Comparison of ENCODE assay signal across 9 mouse cellular contexts in genomic region chr7:19068707-19069106, GRCm38 (mm10). TPM values are rescaled to one million over a fixed set of nuclear protein-coding genes. Genes with fewer than 3 reads are reported as not detected.
DNase-seq lines count a peak whose midpoint lies in the region; ATAC-seq and TF ChIP-seq lines count a peak whose summit lies in the region.
"Had no signal": no experiment of that assay in that cellular context is flagged by ENCODE, and none has a peak within 500 bp of the region (broad histone marks: within the 10 kb centered on the region; RNA-seq: fewer than 3 reads in every experiment).

No protein-coding gene starts in this region.

- no peak overlapping the region for H3K9ac ChIP-seq in intestine, embryonic 14.5 days (ENCODE audit: low read length)
- H3K9ac ChIP-seq in intestine, embryonic 15.5 days, result no peak overlapping the region

- ATAC-seq in intestine, embryonic 14.5 days (replicated peaks; ENCODE audit: low FRiP score, low TSS enrichment, low read depth), result no peak
- ATAC-seq in intestine, embryonic 15.5 days, result no peak
- ATAC-seq in common myeloid progenitor, adult 5-6 weeks (replicated peaks; ENCODE audit: low read depth, poor library complexity, severe bottlenecking), result peak; percentile 62

- H3K9me3 ChIP-seq in intestine, embryonic 14.5 days (ENCODE audit: control insufficient read depth, low read length), result no peaks in the 10 kb centered on the region
- no peaks in the 10 kb centered on the region for H3K9me3 ChIP-seq in intestine, embryonic 15.5 days

- no peak overlapping the region for H3ac ChIP-seq in C2C12 (ENCODE audit: control insufficient read depth, insufficient read length, low read depth)

- peak; percentile 13 for TF ChIP-seq CTCF in C2C12 (IDR thresholded peaks at IDR 0.05; ENCODE audit: control insufficient read depth, insufficient read depth, insufficient read length)

- peaks cover 36% of the 10 kb centered on the region for H3K27me3 ChIP-seq in intestine, embryonic 14.5 days (replicated peaks; ENCODE audit: control insufficient read depth, insufficient read depth, low read length)
- peaks cover 33% of the 10 kb centered on the region for H3K27me3 ChIP-seq in intestine, embryonic 15.5 days (replicated peaks)
- peaks cover 18% of the 10 kb centered on the region for H3K27me3 ChIP-seq in C2C12 (ENCODE audit: control insufficient read depth, insufficient read depth, insufficient read length)

- no peaks in the 10 kb centered on the region for H3K36me3 ChIP-seq in intestine, embryonic 14.5 days (ENCODE audit: control insufficient read depth, insufficient read depth, low read length)
- H3K36me3 ChIP-seq in intestine, embryonic 15.5 days, result no peaks in the 10 kb centered on the region
- H3K36me3 ChIP-seq in C2C12 (ENCODE audit: control insufficient read depth, insufficient read depth), result no peaks in the 10 kb centered on the region

- H3K4me2 ChIP-seq in intestine, embryonic 14.5 days (ENCODE audit: low read length), result no peak overlapping the region
- H3K4me2 ChIP-seq in intestine, embryonic 15.5 days (replicated peaks), result no peak overlapping the region

- DNase-seq in intestine, embryonic 14.5 days (ENCODE audit: low spot score), result peak; percentile 94
- DNase-seq in MEL-GATA-1-ER (ENCODE audit: extremely low read depth, low read depth), result peak; percentile 57
- peak; percentile 67 for DNase-seq in layer of hippocampus, adult 9-10 months (ENCODE audit: low spot score)
- DNase-seq in ovary, postnatal 14 days (ENCODE audit: low spot score), result peak; percentile 68
- no peak for DNase-seq in frontal cortex, postnatal 10 days (ENCODE audit: low spot score in 2 of 2)

- no peaks in the 10 kb centered on the region for H3K79me2 ChIP-seq in C2C12 (ENCODE audit: control insufficient read depth, insufficient read depth)

- no peak overlapping the region for H3K27ac ChIP-seq in intestine, embryonic 14.5 days (ENCODE audit: low read depth)
- H3K27ac ChIP-seq in intestine, embryonic 15.5 days, result no peak overlapping the region

- H3K4me3 ChIP-seq in intestine, embryonic 14.5 days (ENCODE audit: low read depth, low read length), result no peak overlapping the region
- H3K4me3 ChIP-seq in intestine, embryonic 15.5 days (replicated peaks), result no peak overlapping the region
- H3K4me3 ChIP-seq in C2C12 (ENCODE audit: insufficient read depth, poor library complexity, severe bottlenecking), result no peak overlapping the region

- whole genome bisulfite sequencing in intestine, embryonic 14.5 days, result 2% methylated on average over 2 of the region's 2 CpGs
- WGBS in intestine, embryonic 15.5 days, result 3% methylated on average over 2 of the region's 2 CpGs

- H3K4me1 ChIP-seq in intestine, embryonic 14.5 days (replicated peaks; ENCODE audit: control insufficient read depth, insufficient read depth, low read length), result no peaks in the 10 kb centered on the region
- H3K4me1 ChIP-seq in intestine, embryonic 15.5 days (replicated peaks), result no peaks in the 10 kb centered on the region

- no peaks in the 10 kb centered on the region for H3K79me3 ChIP-seq in C2C12 (ENCODE audit: low read depth)

TF ChIP-seq in C2C12, 6 proteins besides CTCF, POLR2A, EP300 and RAD21:
- TF ChIP-seq MYOG (IDR thresholded peaks at IDR 0.05; ENCODE audit: control insufficient read depth, extremely low read depth, insufficient read length) (no peak), MAX (IDR thresholded peaks at IDR 0.05) (no peak), USF1 (IDR thresholded peaks at IDR 0.05; ENCODE audit: low read depth) (no peak), MYOD1 (IDR thresholded peaks at IDR 0.05; ENCODE audit: control insufficient read depth, insufficient read length, low read depth) (no peak)

RNA-seq across cellular contexts. Expression of gene Dmwd, which starts 7.3 kb away (rescaled TPM):
- 15.8 and 16.0 TPM in 2 replicates for polyA plus RNA-seq in intestine, embryonic 14.5 days (2014; fragmentation: Nextera tagmentation; extraction: Ambion mirVana)
- 11.0 and 13.4 TPM in 2 replicates for polyA plus RNA-seq in intestine, embryonic 15.5 days (2015; fragmentation: Nextera tagmentation; extraction: Ambion mirVana)
- polyA plus RNA-seq in C2C12 (2012; fragmentation: generic; extraction: Trizol), result 83.1 TPM
- total RNA-seq in common myeloid progenitor, adult 5-6 weeks (2017), result 6.3 and 12.7 TPM in 2 replicates

RNA-seq across cellular contexts. Expression of gene Rsph6a, which starts 14.2 kb away (rescaled TPM):
- polyA plus RNA-seq in intestine, embryonic 14.5 days (2014; fragmentation: Nextera tagmentation; extraction: Ambion mirVana), result not detected in 2 replicates
- not detected in 2 replicates for polyA plus RNA-seq in intestine, embryonic 15.5 days (2015; fragmentation: Nextera tagmentation; extraction: Ambion mirVana)
- polyA plus RNA-seq in C2C12 (2012; fragmentation: generic; extraction: Trizol), result 0.09 TPM
- not detected in 2 replicates for total RNA-seq in common myeloid progenitor, adult 5-6 weeks (2017)
- total RNA-seq: gastrocnemius, postnatal 36 days had no signal

RNA-seq across cellular contexts. Expression of gene Dmpk, which starts 14.9 kb away (rescaled TPM):
- 57.4 and 60.0 TPM in 2 replicates for polyA plus RNA-seq in intestine, embryonic 14.5 days (2014; fragmentation: Nextera tagmentation; extraction: Ambion mirVana)
- 52.2 and 53.7 TPM in 2 replicates for polyA plus RNA-seq in intestine, embryonic 15.5 days (2015; fragmentation: Nextera tagmentation; extraction: Ambion mirVana)
- polyA plus RNA-seq in C2C12 (2012; fragmentation: generic; extraction: Trizol), result 120 TPM
- total RNA-seq in common myeloid progenitor, adult 5-6 weeks (2017), result 0.32 TPM in 1 of 2 replicates, not detected in the other

RNA-seq across cellular contexts. Expression of gene Six5, which starts 25.7 kb away (rescaled TPM):
- polyA plus RNA-seq in intestine, embryonic 14.5 days (2014; fragmentation: Nextera tagmentation; extraction: Ambion mirVana), result 15.7 and 15.8 TPM in 2 replicates
- polyA plus RNA-seq in intestine, embryonic 15.5 days (2015; fragmentation: Nextera tagmentation; extraction: Ambion mirVana), result 8.7 and 8.8 TPM in 2 replicates
- polyA plus RNA-seq in C2C12 (2012; fragmentation: generic; extraction: Trizol), result 1.6 TPM
- 3.1 and 5.1 TPM in 2 replicates for total RNA-seq in common myeloid progenitor, adult 5-6 weeks (2017)

RNA-seq across cellular contexts. Expression of gene Sympk, which starts 44.5 kb away (rescaled TPM):
- polyA plus RNA-seq in intestine, embryonic 14.5 days (2014; fragmentation: Nextera tagmentation; extraction: Ambion mirVana), result 23.9 and 26.1 TPM in 2 replicates
- polyA plus RNA-seq in intestine, embryonic 15.5 days (2015; fragmentation: Nextera tagmentation; extraction: Ambion mirVana), result 29.6 and 30.3 TPM in 2 replicates
- polyA plus RNA-seq in C2C12 (2012; fragmentation: generic; extraction: Trizol), result 84.8 TPM
- total RNA-seq in common myeloid progenitor, adult 5-6 weeks (2017), result 48.9 and 54.0 TPM in 2 replicates

Comparison
In these comparisons a context has a peak if more than half of its experiments do, and no peak if none do; other contexts are left out.
1. DNase-seq: peak in intestine, embryonic 14.5 days (single experiment), MEL-GATA-1-ER (single experiment), layer of hippocampus, adult 9-10 months (single experiment) and ovary, postnatal 14 days (single experiment); none in frontal cortex, postnatal 10 days (0 of 2).